Mouse (Mus musculus) thymus, adult 2 months (tissue): Measurements from ENCODE around the gene Elf1.

ENCODE experiments used
- CTCF ChIP-seq: fragments of 200-500 bp; IDR thresholded peaks from 2 replicates; pipeline ENCODE4 v1.5.1; 2012; ENCODE audit warnings: mild to moderate bottlenecking, control low read depth, low read length, moderate library complexity, borderline replicate concordance; ENCODE audit not compliant: control insufficient read depth, poor library complexity, insufficient read depth; ENCODE audit errors: extremely low read depth
- POLR2A ChIP-seq: fragments of 200-500 bp; IDR thresholded peaks from 2 replicates; pipeline ENCODE4 v1.6.1; 2012; ENCODE audit warnings: mild to moderate bottlenecking, low read length, control low read depth, moderate library complexity; ENCODE audit not compliant: control insufficient read depth, poor library complexity, insufficient read depth; ENCODE audit errors: extremely low read depth

GRCm38 (mm10) chr14:79574361-79574760 lies 93.4 kb downstream of the Elf1 start:
- TF ChIP-seq CTCF (no peak), POLR2A (no peak)
